Mouse (Mus musculus) lung, embryonic 16.5 days (tissue): ENCODE data around the gene Ltbp1. TPM values are rescaled to one million over a fixed set of nuclear protein-coding genes. Genes with fewer than 3 reads are reported as not detected.

Source experiments
- ATAC-seq: fragments of 200-750 bp; cut with Nextera tagmentation; 2 replicates; pipeline ENCODE4 v1.8.0; 2017; ENCODE audit warnings: low read depth, mild to moderate bottlenecking, moderate library complexity
- H3K27ac ChIP-seq: fragments of 300-500 bp; sonication (generic); 2 replicates; pipeline ENCODE4 v1.5.1; 2014; ENCODE audit warnings: mild to moderate bottlenecking, control low read depth, low read length
- H3K27me3 ChIP-seq: fragments of 300-500 bp; sonication (generic); 2 replicates; pipeline ENCODE4 v1.6.1; 2014; ENCODE audit warnings: low read depth, low read length, mixed read lengths; ENCODE audit not compliant: control insufficient read depth, insufficient read depth
- H3K36me3 ChIP-seq: fragments of 300-500 bp; sonication (generic); 2 replicates; pipeline ENCODE4 v1.6.1; 2014; ENCODE audit warnings: low read length; ENCODE audit not compliant: control insufficient read depth, insufficient read depth
- H3K4me1 ChIP-seq: fragments of 300-500 bp; sonication (generic); replicated peaks from 2 replicates; pipeline ENCODE4 v1.6.1; 2014; ENCODE audit warnings: low read length, mixed read lengths; ENCODE audit not compliant: control insufficient read depth, insufficient read depth
- H3K4me2 ChIP-seq: fragments of 300-500 bp; sonication (generic); 2 replicates; pipeline ENCODE4 v1.6.1; 2014; ENCODE audit warnings: low read depth, low read length, control low read depth
- H3K4me3 ChIP-seq: fragments of 300-500 bp; sonication (generic); 2 replicates; pipeline ENCODE4 v1.5.1; 2014; ENCODE audit warnings: mild to moderate bottlenecking, low read length, control low read depth
- H3K9ac ChIP-seq: fragments of 300-500 bp; sonication (generic); 2 replicates; pipeline ENCODE4 v1.6.1; 2014; ENCODE audit warnings: low read length, control low read depth
- H3K9me3 ChIP-seq: fragments of 300-500 bp; sonication (generic); 2 replicates; pipeline ENCODE4 v1.6.1; 2016; ENCODE audit warnings: low read length; ENCODE audit not compliant: control insufficient read depth
- WGBS: fragments of 180-500 bp; shearing (Covaris S2); extraction: QIAGEN DNeasy Blood & Tissue Kit; methylation state at CpG from one replicate; pipeline ENCODE4 v1.1.7; 2014; 5-methylcytosine and 5-hydroxymethylcytosine counted together
- polyA plus RNA-seq: library from polyadenylated mRNA; unstranded; fragments of >200 nt; fragmentation: Nextera tagmentation; extraction: Ambion mirVana; gene quantifications from 2 replicates; pipeline ENCODE4 v1.2.1, GENCODE M21; 2015

Ltbp1 gene
- polyA plus RNA-seq, 1 experiment from 2014 or later = 24.2 TPM

- Histone ChIP-seq H3K4me2 (no peak overlapping the region), H3K27ac (no peak overlapping the region), H3K9ac (no peak overlapping the region), H3K4me3 (no peak overlapping the region), H3K27me3 (no peaks in the 10 kb centered on the region), H3K9me3 (no peaks in the 10 kb centered on the region), H3K36me3 (no peaks in the 10 kb centered on the region), H3K4me1 (peaks cover 2% of the 10 kb centered on the region; the same call in 1 of the 2 replicates)
- 60% methylated on average over 6 of the region's 6 CpGs for WGBS
- ATAC-seq = no peak
Observed at GRCm38 (mm10) chr17:75036881-75037280, 31.5 kb downstream of the Ltbp1 start.

- Histone ChIP-seq H3K4me3 (no peak overlapping the region), H3K36me3 (no peaks in the 10 kb centered on the region), H3K27ac (no peak overlapping the region), H3K9ac (no peak overlapping the region), H3K4me2 (no peak overlapping the region), H3K27me3 (no peaks in the 10 kb centered on the region), H3K4me1 (no peaks in the 10 kb centered on the region), H3K9me3 (no peaks in the 10 kb centered on the region)
- WGBS = 70% methylated on average over 4 of the region's 4 CpGs
- ATAC-seq = no peak
Observed at GRCm38 (mm10) chr17:75039017-75039416, 33.6 kb downstream of the Ltbp1 start.

- H3K36me3 ChIP-seq = peaks cover 2% of the 10 kb centered on the region; the same call in 1 of the 2 replicates
- WGBS = 70% methylated on average over 8 of the region's 8 CpGs
- no peaks in the 10 kb centered on the region for H3K4me1 ChIP-seq
- no peak overlapping the region for H3K4me3 ChIP-seq
- H3K4me2 ChIP-seq = no peak overlapping the region
- no peak overlapping the region for H3K9ac ChIP-seq
- H3K9me3 ChIP-seq = peaks cover 8% of the 10 kb centered on the region; the same call in 1 of the 2 replicates
- no peak overlapping the region for H3K27ac ChIP-seq
- ATAC-seq = no peak
- no peaks in the 10 kb centered on the region for H3K27me3 ChIP-seq
Observed at GRCm38 (mm10) chr17:75049366-75049969, 44.1 kb downstream of the Ltbp1 start.

GRCm38 (mm10) chr17:75051440-75051925 is 46.1 kb downstream of the Ltbp1 start:
- H3K36me3 ChIP-seq = no peaks in the 10 kb centered on the region; the same call in 1 of the 2 replicates
- H3K27me3 ChIP-seq = no peaks in the 10 kb centered on the region
- H3K4me3 ChIP-seq = no peak overlapping the region
- H3K4me2 ChIP-seq = no peak overlapping the region
- H3K9ac ChIP-seq = no peak overlapping the region
- H3K9me3 ChIP-seq = no peaks in the 10 kb centered on the region
- 91% methylated on average over 8 of the region's 8 CpGs for WGBS
- H3K27ac ChIP-seq = no peak overlapping the region
- ATAC-seq = no peak
- no peaks in the 10 kb centered on the region for H3K4me1 ChIP-seq

GRCm38 (mm10) chr17:75055235-75055634 is 49.9 kb downstream of the Ltbp1 start:
- no peak overlapping the region for H3K4me2 ChIP-seq
- H3K36me3 ChIP-seq = no peaks in the 10 kb centered on the region
- no peaks in the 10 kb centered on the region for H3K9me3 ChIP-seq
- no peaks in the 10 kb centered on the region for H3K4me1 ChIP-seq
- no peaks in the 10 kb centered on the region for H3K27me3 ChIP-seq
- H3K4me3 ChIP-seq = no peak overlapping the region
- ATAC-seq = no peak
- 73% methylated on average over 5 of the region's 5 CpGs for WGBS
- H3K27ac ChIP-seq = no peak overlapping the region
- H3K9ac ChIP-seq = no peak overlapping the region

GRCm38 (mm10) chr17:75055961-75056360 is 50.6 kb downstream of the Ltbp1 start:
- WGBS = 89% methylated on average over 6 of the region's 6 CpGs
- Histone ChIP-seq H3K36me3 (no peaks in the 10 kb centered on the region), H3K4me3 (no peak overlapping the region), H3K4me1 (no peaks in the 10 kb centered on the region), H3K4me2 (no peak overlapping the region), H3K27me3 (no peaks in the 10 kb centered on the region), H3K27ac (no peak overlapping the region), H3K9ac (no peak overlapping the region), H3K9me3 (no peaks in the 10 kb centered on the region)
- ATAC-seq = no peak

GRCm38 (mm10) chr17:75056631-75057030 is 51.3 kb downstream of the Ltbp1 start:
- Histone ChIP-seq H3K4me2 (no peak overlapping the region), H3K4me3 (no peak overlapping the region), H3K27me3 (no peaks in the 10 kb centered on the region), H3K4me1 (no peaks in the 10 kb centered on the region), H3K9me3 (no peaks in the 10 kb centered on the region), H3K36me3 (no peaks in the 10 kb centered on the region), H3K9ac (no peak overlapping the region), H3K27ac (no peak overlapping the region)
- no peak for ATAC-seq
- WGBS = 40% methylated on average over 8 of the region's 8 CpGs

GRCm38 (mm10) chr17:75066340-75066739 is 61.0 kb downstream of the Ltbp1 start:
- Histone ChIP-seq H3K27me3 (no peaks in the 10 kb centered on the region), H3K4me2 (no peak overlapping the region), H3K27ac (no peak overlapping the region), H3K9ac (no peak overlapping the region), H3K9me3 (no peaks in the 10 kb centered on the region), H3K4me3 (no peak overlapping the region), H3K4me1 (no peaks in the 10 kb centered on the region; the same call in 1 of the 2 replicates), H3K36me3 (no peaks in the 10 kb centered on the region)
- no peak for ATAC-seq
- WGBS = 82% methylated on average over 7 of the region's 7 CpGs

GRCm38 (mm10) chr17:75067314-75067713 is 61.9 kb downstream of the Ltbp1 start:
- WGBS = 27% methylated on average over 8 of the region's 8 CpGs
- no peak for ATAC-seq
- Histone ChIP-seq H3K27me3 (no peaks in the 10 kb centered on the region), H3K9ac (no peak overlapping the region), H3K9me3 (no peaks in the 10 kb centered on the region), H3K36me3 (no peaks in the 10 kb centered on the region), H3K4me1 (no peaks in the 10 kb centered on the region; the same call in 1 of the 2 replicates), H3K4me2 (peak overlapping the region; percentile 24; the same call in 1 of the 2 replicates), H3K4me3 (no peak overlapping the region), H3K27ac (no peak overlapping the region)
